Mouse (Mus musculus) midbrain, embryonic 15.5 days (tissue): ENCODE data around the gene Rsph14. TPM values are rescaled to one million over a fixed set of nuclear protein-coding genes. Genes with fewer than 3 reads are reported as not detected.
A peak's percentile ranks its signal among the peaks of the same experiment; 100 is the strongest.

ENCODE experiments used
- ATAC-seq: fragments of 200-750 bp; cut with Nextera tagmentation; replicated peaks from 2 replicates; pipeline ENCODE4 v1.8.0; 2017; ENCODE audit warnings: moderate TSS enrichment
- H3K27ac ChIP-seq: fragments of 300-500 bp; sonication (generic); 2 replicates; pipeline ENCODE4 v1.5.1; 2015; ENCODE audit warnings: mild to moderate bottlenecking, inconsistent platforms
- H3K27me3 ChIP-seq: fragments of 300-500 bp; sonication (generic); replicated peaks from 2 replicates; pipeline ENCODE4 v1.6.1; 2015; ENCODE audit warnings: inconsistent platforms
- H3K36me3 ChIP-seq: fragments of 300-500 bp; sonication (generic); replicated peaks from 2 replicates; pipeline ENCODE4 v1.6.1; 2015; ENCODE audit warnings: inconsistent platforms
- H3K4me1 ChIP-seq: fragments of 300-500 bp; sonication (generic); 2 replicates; pipeline ENCODE4 v1.6.1; 2015; ENCODE audit warnings: inconsistent platforms
- H3K4me2 ChIP-seq: fragments of 300-500 bp; sonication (generic); 2 replicates; pipeline ENCODE4 v1.6.1; 2015; ENCODE audit warnings: inconsistent platforms, mild to moderate bottlenecking, moderate library complexity
- H3K4me3 ChIP-seq: fragments of 300-500 bp; sonication (generic); 2 replicates; pipeline ENCODE4 v1.5.1; 2015; ENCODE audit warnings: mild to moderate bottlenecking, inconsistent platforms
- H3K9ac ChIP-seq: fragments of 300-500 bp; sonication (generic); 2 replicates; pipeline ENCODE4 v1.6.1; 2015; ENCODE audit warnings: mild to moderate bottlenecking, inconsistent platforms
- H3K9me3 ChIP-seq: fragments of 300-500 bp; sonication (generic); 2 replicates; pipeline ENCODE4 v1.6.1; 2016; ENCODE audit warnings: inconsistent platforms
- WGBS: fragments of 180-500 bp; shearing (Covaris S2); methylation state at CpG from one replicate; pipeline ENCODE4 v1.1.7; 2015; ENCODE audit warnings: mixed read lengths; 5-methylcytosine and 5-hydroxymethylcytosine counted together
- polyA plus RNA-seq: library from polyadenylated mRNA; unstranded; fragments of >200 nt; fragmentation: Nextera tagmentation; extraction: Ambion mirVana; gene quantifications from 2 replicates; pipeline ENCODE4 v1.2.1, GENCODE M21; 2015

Rsph14 gene
- polyA plus RNA-seq, 1 experiment from 2014 or later = 1.5 TPM

GRCm38 (mm10) chr10:74939300-74939699, 93.1 kb downstream of the Rsph14 start:
- Histone ChIP-seq H3K9ac (no peak overlapping the region), H3K4me2 (no peak overlapping the region), H3K27me3 (no peaks in the 10 kb centered on the region), H3K4me3 (no peak overlapping the region), H3K36me3 (no peaks in the 10 kb centered on the region), H3K27ac (no peak overlapping the region), H3K4me1 (no peaks in the 10 kb centered on the region), H3K9me3 (no peaks in the 10 kb centered on the region)
- ATAC-seq = 0 out of 2 replicates have a peak, but pooled peaks have one; percentile 18
- WGBS = 58% methylated on average over 3 of the region's 3 CpGs

- Histone ChIP-seq H3K4me2 (no peak overlapping the region), H3K4me1 (no peaks in the 10 kb centered on the region), H3K36me3 (no peaks in the 10 kb centered on the region), H3K27ac (no peak overlapping the region), H3K27me3 (no peaks in the 10 kb centered on the region), H3K4me3 (no peak overlapping the region), H3K9me3 (no peaks in the 10 kb centered on the region), H3K9ac (no peak overlapping the region)
- WGBS = 69% methylated on average over 5 of the region's 5 CpGs
- ATAC-seq = no peak
Observed at GRCm38 (mm10) chr10:74938410-74938809, 94.0 kb downstream of the Rsph14 start.

DNA sequence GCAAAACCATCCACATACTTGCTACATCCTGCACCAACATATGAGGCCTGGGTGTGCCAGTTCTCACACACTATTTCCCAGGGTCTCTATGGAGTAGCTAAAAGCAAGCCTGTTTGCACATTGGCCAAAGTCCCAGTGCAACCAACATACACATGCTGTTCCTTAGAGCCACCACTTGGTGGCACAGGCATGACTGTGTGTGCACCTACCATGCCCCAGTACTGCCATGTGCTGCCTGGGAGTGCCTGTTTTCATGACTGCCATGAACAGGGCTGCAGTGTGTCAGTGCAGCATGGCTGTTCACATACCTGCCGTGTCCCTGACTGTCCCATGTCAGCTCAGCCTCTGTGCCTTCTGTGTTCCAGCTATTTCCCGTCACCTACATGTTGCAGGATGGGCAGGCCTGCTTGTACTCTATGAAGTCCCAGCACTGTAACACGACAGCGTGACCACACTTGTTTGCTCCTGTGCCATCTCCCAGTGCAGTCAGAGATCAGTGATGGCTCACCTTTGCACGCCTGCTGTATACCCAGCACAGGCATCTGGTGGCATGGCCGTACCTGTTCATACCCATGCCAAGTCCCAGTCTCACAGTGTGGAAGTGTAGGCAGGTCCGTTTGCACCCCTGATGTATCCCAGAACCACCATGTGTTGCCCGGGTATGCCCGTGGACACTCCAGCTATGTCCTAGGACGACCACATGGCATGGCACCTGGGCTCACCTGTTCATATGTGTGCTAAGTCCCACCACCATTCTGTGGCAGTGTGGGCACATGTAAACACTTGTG, 95.2 kb downstream of the Rsph14 start:
- H3K9me3 ChIP-seq = no peaks in the 10 kb centered on the region
- no peaks in the 10 kb centered on the region for H3K36me3 ChIP-seq
- no peak overlapping the region for H3K4me2 ChIP-seq
- no peak overlapping the region for H3K9ac ChIP-seq
- H3K27me3 ChIP-seq = no peaks in the 10 kb centered on the region
- WGBS = 78% methylated on average over 10 of the region's 10 CpGs
- no peak overlapping the region for H3K4me3 ChIP-seq
- H3K27ac ChIP-seq = no peak overlapping the region
- ATAC-seq = peak; percentile 58
- H3K4me1 ChIP-seq = no peaks in the 10 kb centered on the region

DNA sequence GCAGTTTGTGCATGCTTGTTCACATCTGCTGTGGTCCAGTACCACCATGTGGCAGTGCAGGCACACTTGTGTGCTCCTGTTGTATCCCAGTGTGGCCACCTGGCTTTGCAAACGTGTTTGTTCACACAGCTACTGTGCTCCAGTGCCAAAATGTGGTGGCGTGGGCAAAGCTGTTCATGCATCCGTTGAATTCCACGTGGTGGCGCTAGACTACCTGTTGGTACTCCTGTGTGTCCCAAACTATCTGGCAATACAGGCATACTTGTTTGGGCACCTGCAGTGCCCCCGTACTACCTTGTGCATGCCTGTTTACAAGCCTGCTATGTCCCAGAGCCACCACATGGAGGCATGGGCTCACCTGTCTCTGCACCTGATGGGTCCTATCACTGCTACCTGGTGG, 97.4 kb downstream of the Rsph14 start:
- H3K36me3 ChIP-seq = no peaks in the 10 kb centered on the region
- no peak overlapping the region for H3K4me3 ChIP-seq
- no peaks in the 10 kb centered on the region for H3K27me3 ChIP-seq
- no peak overlapping the region for H3K9ac ChIP-seq
- 28% methylated on average over 6 of the region's 6 CpGs for WGBS
- H3K9me3 ChIP-seq = no peaks in the 10 kb centered on the region
- no peak overlapping the region for H3K27ac ChIP-seq
- H3K4me1 ChIP-seq = no peaks in the 10 kb centered on the region
- no peak for ATAC-seq
- no peak overlapping the region for H3K4me2 ChIP-seq

- Histone ChIP-seq H3K4me2 (no peak overlapping the region), H3K9ac (no peak overlapping the region)
- 85% methylated on average over 12 of the region's 12 CpGs for WGBS
Observed at GRCm38 (mm10) chr10:74934521-74934920, 97.9 kb downstream of the Rsph14 start.

DNA sequence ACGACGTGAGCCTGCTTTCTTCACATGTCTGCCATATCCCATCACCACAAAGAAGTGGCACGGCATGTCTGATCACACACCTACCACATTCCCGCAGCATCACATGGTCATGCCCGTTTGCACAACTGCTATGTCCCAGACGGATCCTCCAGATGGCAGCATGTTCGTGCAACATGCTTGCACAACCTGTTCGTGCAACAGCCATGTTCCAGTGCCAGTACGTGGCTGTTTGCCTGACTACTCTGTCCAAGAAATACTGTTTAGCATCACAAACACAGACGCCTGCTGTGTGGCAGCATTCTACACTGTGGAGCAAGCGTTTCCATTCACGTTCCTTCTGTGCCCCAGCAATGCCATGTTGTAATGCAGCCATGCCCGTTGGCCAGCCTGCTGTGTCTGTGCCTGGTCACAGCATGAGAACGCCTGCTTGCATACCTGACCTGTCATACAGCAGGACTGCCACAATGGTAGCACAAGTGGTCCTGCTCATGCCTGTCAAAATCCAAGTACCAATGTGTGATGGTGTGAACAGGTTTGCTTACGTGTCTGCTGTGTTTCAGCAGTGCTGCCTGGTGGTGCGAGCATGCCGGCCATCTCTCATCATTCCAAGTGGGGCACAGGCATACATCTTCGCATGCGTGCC, 98.7 kb downstream of the Rsph14 start:
- Histone ChIP-seq H3K9me3 (no peaks in the 10 kb centered on the region), H3K4me2 (no peak overlapping the region), H3K36me3 (no peaks in the 10 kb centered on the region), H3K9ac (no peak overlapping the region), H3K4me1 (no peaks in the 10 kb centered on the region), H3K27me3 (no peaks in the 10 kb centered on the region), H3K27ac (no peak overlapping the region), H3K4me3 (no peak overlapping the region)
- 77% methylated on average over 19 of the region's 19 CpGs for WGBS
- ATAC-seq = no peak

More at GRCm38 (mm10) chr10:74934521-74934920, 97.9 kb downstream of the Rsph14 start:
- H3K36me3 ChIP-seq = no peaks in the 10 kb centered on the region
- no peaks in the 10 kb centered on the region for H3K9me3 ChIP-seq
- no peaks in the 10 kb centered on the region for H3K4me1 ChIP-seq
- no peaks in the 10 kb centered on the region for H3K27me3 ChIP-seq
- no peak overlapping the region for H3K4me3 ChIP-seq
- no peak for ATAC-seq
- H3K27ac ChIP-seq = no peak overlapping the region

GRCm38 (mm10) chr10:74932487-74932886, 99.9 kb downstream of the Rsph14 start:
- H3K9ac ChIP-seq = no peak overlapping the region
- ATAC-seq = no peak
- H3K4me1 ChIP-seq = no peaks in the 10 kb centered on the region
- H3K4me3 ChIP-seq = no peak overlapping the region
- H3K9me3 ChIP-seq = no peaks in the 10 kb centered on the region
- no peak overlapping the region for H3K4me2 ChIP-seq
- no peaks in the 10 kb centered on the region for H3K36me3 ChIP-seq
- H3K27ac ChIP-seq = no peak overlapping the region
- 82% methylated on average over 6 of the region's 6 CpGs for WGBS
- no peaks in the 10 kb centered on the region for H3K27me3 ChIP-seq

- H3K27me3 ChIP-seq = no peaks in the 10 kb centered on the region
- 89% methylated on average over 6 of the region's 6 CpGs for WGBS
Observed at GRCm38 (mm10) chr10:74931631-74932030, 100.8 kb downstream of the Rsph14 start.

GRCm38 (mm10) chr10:74930541-74930940, 101.8 kb downstream of the Rsph14 start:
- ATAC-seq = no peak
- Histone ChIP-seq H3K4me2 (no peak overlapping the region), H3K27ac (no peak overlapping the region), H3K36me3 (no peaks in the 10 kb centered on the region), H3K27me3 (no peaks in the 10 kb centered on the region), H3K4me1 (no peaks in the 10 kb centered on the region), H3K9me3 (no peaks in the 10 kb centered on the region), H3K9ac (no peak overlapping the region), H3K4me3 (no peak overlapping the region)
- WGBS = 80% methylated on average over 3 of the region's 3 CpGs

More at GRCm38 (mm10) chr10:74931631-74932030, 100.8 kb downstream of the Rsph14 start:
- Histone ChIP-seq H3K9me3 (no peaks in the 10 kb centered on the region), H3K4me3 (no peak overlapping the region), H3K27ac (no peak overlapping the region), H3K36me3 (no peaks in the 10 kb centered on the region), H3K9ac (no peak overlapping the region), H3K4me2 (no peak overlapping the region), H3K4me1 (no peaks in the 10 kb centered on the region)
- ATAC-seq = no peak

DNA sequence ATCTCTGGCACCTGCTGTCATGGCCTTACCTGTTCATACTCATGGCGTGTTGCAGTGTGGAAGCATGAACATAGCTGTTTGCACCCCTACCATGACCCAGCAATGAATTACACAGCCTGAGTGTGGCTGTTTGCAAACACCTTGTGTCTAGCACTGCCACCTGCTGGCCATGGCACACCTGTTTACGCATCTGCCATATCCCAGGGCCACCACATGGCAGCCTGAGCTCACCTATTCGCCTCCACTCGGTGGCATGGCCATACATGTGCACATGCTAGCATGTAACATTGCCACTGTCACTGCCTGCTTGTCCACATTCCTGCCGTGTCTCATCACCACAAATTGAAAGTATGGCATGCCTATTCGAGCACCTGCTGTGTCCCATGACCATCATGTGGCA, 102.8 kb downstream of the Rsph14 start:
- no peak overlapping the region for H3K4me3 ChIP-seq
- H3K27ac ChIP-seq = no peak overlapping the region
- no peak overlapping the region for H3K4me2 ChIP-seq
- H3K9me3 ChIP-seq = no peaks in the 10 kb centered on the region
- WGBS = 80% methylated on average over 6 of the region's 6 CpGs
- H3K9ac ChIP-seq = no peak overlapping the region
- no peak for ATAC-seq
- H3K4me1 ChIP-seq = peaks cover 4% of the 10 kb centered on the region; the same call in 1 of the 2 replicates
- H3K36me3 ChIP-seq = no peaks in the 10 kb centered on the region
- no peaks in the 10 kb centered on the region for H3K27me3 ChIP-seq

DNA sequence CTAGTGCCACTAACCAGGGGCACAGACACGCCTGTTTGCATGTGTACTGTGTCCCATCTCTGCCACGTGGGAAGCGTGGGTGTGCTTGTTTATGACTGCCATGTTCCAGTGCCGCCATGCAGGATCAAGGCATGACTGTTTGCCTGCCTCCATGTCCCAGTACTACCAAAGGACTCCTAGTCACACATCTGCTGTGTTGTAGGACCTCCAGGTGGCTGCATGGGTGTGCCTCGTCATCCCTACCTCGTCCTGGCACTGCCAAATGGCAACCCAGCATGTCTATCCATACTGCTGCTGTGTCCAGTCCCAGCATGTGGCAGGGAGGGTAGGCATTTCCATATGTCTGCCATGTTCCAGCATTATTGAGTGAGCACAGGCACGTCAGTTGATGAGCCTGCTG, 104.1 kb downstream of the Rsph14 start:
- Histone ChIP-seq H3K4me1 (peaks cover 4% of the 10 kb centered on the region; the same call in 1 of the 2 replicates), H3K27ac (no peak overlapping the region), H3K36me3 (no peaks in the 10 kb centered on the region), H3K27me3 (no peaks in the 10 kb centered on the region), H3K4me2 (no peak overlapping the region), H3K9me3 (no peaks in the 10 kb centered on the region), H3K4me3 (no peak overlapping the region), H3K9ac (no peak overlapping the region)
- ATAC-seq = no peak
- 88% methylated on average over 7 of the region's 7 CpGs for WGBS

GRCm38 (mm10) chr10:74925324-74925723, 107.1 kb downstream of the Rsph14 start:
- no peak overlapping the region for H3K27ac ChIP-seq
- peak overlapping the region; percentile 26 for H3K4me3 ChIP-seq
- peak overlapping the region; percentile 50 for H3K4me2 ChIP-seq
- whole genome bisulfite sequencing = 15% methylated on average over 21 of the region's 21 CpGs
- peaks cover 4% of the 10 kb centered on the region; the same call in 1 of the 2 replicates for H3K4me1 ChIP-seq
- no peak overlapping the region for H3K9ac ChIP-seq
- 0 out of 2 replicates have a peak, but pooled peaks have one; percentile 4 for ATAC-seq
- no peaks in the 10 kb centered on the region for H3K36me3 ChIP-seq
- no peaks in the 10 kb centered on the region for H3K9me3 ChIP-seq
- no peaks in the 10 kb centered on the region for H3K27me3 ChIP-seq
